Mouse (Mus musculus) heart, embryonic 14.5 days (tissue): ENCODE measurements at regions not wholly inside any gene's neighbourhood (a gene's known extent, or its start where the extent isn't known, plus 50 kb on each side); places are given as distances from the start of the nearest gene placed in this dataset.
"Not testable (repeated sequence)": the region's sequence is repeated elsewhere in the genome, so short reads cannot be mapped to it uniquely, and the experiment has no call there.

ENCODE experiments used
- ATAC-seq: fragments of 200-750 bp; cut with Nextera tagmentation; 2 replicates; pipeline ENCODE4 v1.8.0; 2017; ENCODE audit warnings: low read depth, moderate TSS enrichment; ENCODE audit not compliant: insufficient number of reproducible peaks, insufficient read depth, low FRiP score
- H3K27ac ChIP-seq, 2 experiments: fragments of 200-500 bp in 1 of 2; fragments of 300-500 bp in 1 of 2; sonication (generic) in 1 of 2; replicated peaks in 1 of 2; 2 replicates each; pipeline ENCODE4 v1.5.1; 2012 to 2014; ENCODE audit warnings: low read depth in 2 of 2, low read length in 2 of 2, control low read depth in 1 of 2, mild to moderate bottlenecking in 1 of 2, mixed read lengths in 1 of 2; ENCODE audit not compliant: control insufficient read depth in 1 of 2, insufficient read depth in 1 of 2
- H3K27me3 ChIP-seq: fragments of 300-500 bp; sonication (generic); 2 replicates; pipeline ENCODE4 v1.6.1; 2014; ENCODE audit warnings: mild to moderate bottlenecking, low read length, control low read depth; ENCODE audit not compliant: control insufficient read depth, insufficient read depth
- H3K36me3 ChIP-seq: fragments of 300-500 bp; sonication (generic); 2 replicates; pipeline ENCODE4 v1.6.1; 2014; ENCODE audit warnings: mild to moderate bottlenecking, control low read depth, low read length, mixed read lengths; ENCODE audit not compliant: control insufficient read depth, insufficient read depth
- H3K4me1 ChIP-seq, 2 experiments: fragments of 200-500 bp in 1 of 2; fragments of 300-500 bp in 1 of 2; sonication (generic) in 1 of 2; 2 replicates each; pipeline ENCODE4 v1.6.1; 2012 to 2014; ENCODE audit warnings: low read length in 2 of 2, control low read depth in 1 of 2, mixed read lengths in 1 of 2; ENCODE audit not compliant: control insufficient read depth in 2 of 2, insufficient read depth in 2 of 2
- H3K4me2 ChIP-seq: fragments of 300-500 bp; sonication (generic); 2 replicates; pipeline ENCODE4 v1.6.1; 2014; ENCODE audit warnings: mild to moderate bottlenecking, low read length
- H3K4me3 ChIP-seq, 2 experiments: fragments of 200-500 bp in 1 of 2; fragments of 300-500 bp in 1 of 2; sonication (generic) in 1 of 2; 2 replicates each; pipeline ENCODE4 v1.5.1; 2012 to 2014; ENCODE audit warnings: low read length in 2 of 2, mild to moderate bottlenecking in 2 of 2, control low read depth in 1 of 2, low read depth in 1 of 2, moderate library complexity in 1 of 2; ENCODE audit not compliant: control insufficient read depth in 1 of 2, insufficient read depth in 1 of 2
- H3K9ac ChIP-seq: fragments of 300-500 bp; sonication (generic); 2 replicates; pipeline ENCODE4 v1.6.1; 2014; ENCODE audit warnings: mild to moderate bottlenecking, low read length
- H3K9me3 ChIP-seq: fragments of 300-500 bp; sonication (generic); 2 replicates; pipeline ENCODE4 v1.6.1; 2016; ENCODE audit warnings: low read length, control low read depth; ENCODE audit not compliant: control insufficient read depth
- WGBS: fragments of 180-500 bp; shearing (Covaris S2); extraction: QIAGEN DNeasy Blood & Tissue Kit; methylation state at CpG from one replicate; pipeline ENCODE4 v1.1.7; 2014; 5-methylcytosine and 5-hydroxymethylcytosine counted together

DNA sequence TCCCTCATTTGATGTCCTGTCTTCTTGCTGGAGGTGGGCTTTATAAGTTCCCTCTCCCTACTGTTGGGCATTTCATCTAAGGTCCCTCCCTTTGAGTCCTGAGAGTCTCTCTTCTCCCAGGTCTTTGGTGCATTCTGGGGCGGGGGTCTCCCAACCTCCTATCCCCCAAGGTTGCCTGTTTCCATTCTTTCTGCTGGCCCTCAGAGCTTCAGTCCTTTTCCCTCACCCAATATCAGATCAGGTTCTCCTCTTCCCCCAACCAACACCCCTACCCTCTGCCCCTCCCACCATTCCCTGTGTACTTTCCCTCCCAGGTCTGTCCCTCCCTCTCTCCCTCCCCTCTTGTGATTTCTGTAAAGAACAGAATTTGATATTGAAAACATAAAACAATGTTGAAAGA lies 297.9 kb downstream of the Med10 start:
- not testable (repeated sequence) for H3K9me3 ChIP-seq, H3K4me1 ChIP-seq, H3K27me3 ChIP-seq, H3K9ac ChIP-seq, H3K27ac ChIP-seq, ATAC-seq, H3K4me2 ChIP-seq, H3K36me3 ChIP-seq, H3K4me3 ChIP-seq
- 55% methylated on average over 1 of the region's 1 CpGs for WGBS

DNA sequence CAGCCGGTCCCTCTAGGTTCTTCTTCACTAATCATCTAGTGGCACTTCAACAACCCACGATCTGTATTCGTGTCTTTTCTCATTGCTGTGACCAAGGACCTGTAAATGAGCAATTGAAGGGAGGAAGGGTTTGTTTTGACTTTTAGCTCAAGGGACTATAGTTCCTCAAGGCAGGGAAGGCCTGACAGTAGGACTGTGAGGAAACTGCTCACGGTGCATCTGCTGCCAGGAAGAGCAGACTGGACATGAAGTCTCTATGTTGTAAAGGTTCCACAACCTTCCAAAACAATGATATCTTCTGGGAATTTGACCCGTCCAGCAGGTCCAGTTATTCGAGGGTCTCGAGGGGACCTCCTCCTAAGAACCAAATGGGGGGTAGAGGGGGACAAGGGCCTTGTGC lies 300.8 kb downstream of the Med10 start:
- Histone ChIP-seq H3K27me3 (no peaks in the 10 kb centered on the region), H3K4me1 (no peaks in the 10 kb centered on the region), H3K4me3 (no peak overlapping the region), H3K27ac (no peak overlapping the region), H3K4me2 (no peak overlapping the region), H3K36me3 (no peaks in the 10 kb centered on the region), H3K9me3 (no peaks in the 10 kb centered on the region), H3K9ac (no peak overlapping the region)
- WGBS: 70% methylated on average over 7 of the region's 7 CpGs
- ATAC-seq: no peak

- not testable (repeated sequence) for H3K4me1 ChIP-seq, H3K4me3 ChIP-seq, H3K9ac ChIP-seq, H3K27me3 ChIP-seq, H3K36me3 ChIP-seq, ATAC-seq, H3K27ac ChIP-seq, H3K4me2 ChIP-seq, H3K9me3 ChIP-seq
- 66% methylated on average over 10 of the region's 10 CpGs for WGBS
Measured at GRCm38 (mm10) chr13:70103491-70103890, 301.3 kb downstream of the Med10 start.

- H3K4me2 ChIP-seq: no peak overlapping the region
- no peak overlapping the region for H3K27ac ChIP-seq
- no peaks in the 10 kb centered on the region for H3K36me3 ChIP-seq
- ATAC-seq: no peak
- no peaks in the 10 kb centered on the region for H3K9me3 ChIP-seq
- 89% methylated on average over 4 of the region's 4 CpGs for WGBS
- H3K4me3 ChIP-seq: no peak overlapping the region
- H3K9ac ChIP-seq: no peak overlapping the region
- no peaks in the 10 kb centered on the region for H3K4me1 ChIP-seq
- H3K27me3 ChIP-seq: no peaks in the 10 kb centered on the region
Measured at GRCm38 (mm10) chr13:70103903-70104302, 301.7 kb downstream of the Med10 start.

DNA sequence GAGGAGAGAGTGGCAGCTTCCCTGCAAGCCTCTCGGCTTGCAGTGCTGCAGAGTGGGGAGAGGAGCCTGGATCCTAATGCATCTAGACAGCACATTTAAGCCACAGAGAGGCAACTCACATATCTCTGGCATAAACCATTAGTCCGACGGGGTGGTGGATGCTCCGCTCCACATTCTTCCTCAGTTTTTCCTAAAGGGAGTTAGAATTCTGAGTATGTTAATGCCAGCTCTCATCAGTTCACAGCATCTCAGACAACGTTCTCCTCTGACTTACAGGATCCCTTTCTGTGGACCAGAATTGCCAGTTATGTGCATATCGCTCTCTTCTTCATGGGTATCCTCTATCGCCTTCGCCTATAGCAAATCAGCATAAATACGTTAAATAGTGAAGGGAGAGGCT lies 313.4 kb downstream of the Med10 start:
- Histone ChIP-seq H3K36me3 (no peaks in the 10 kb centered on the region), H3K27ac (no peak overlapping the region), H3K9ac (no peak overlapping the region), H3K27me3 (no peaks in the 10 kb centered on the region), H3K4me2 (no peak overlapping the region), H3K9me3 (no peaks in the 10 kb centered on the region), H3K4me3 (no peak overlapping the region), H3K4me1 (peaks cover 0 to 2% of the 10 kb centered on the region in 2 experiments; a peak in 1 of 4 replicates)
- ATAC-seq: no peak
- 79% methylated on average over 9 of the region's 9 CpGs for WGBS

GRCm38 (mm10) chr13:70124860-70125545 lies 322.8 kb downstream of the Med10 start:
- Histone ChIP-seq H3K4me3 (no peak overlapping the region), H3K36me3 (no peaks in the 10 kb centered on the region), H3K27me3 (no peaks in the 10 kb centered on the region), H3K9ac (no peak overlapping the region), H3K4me1 (no peaks in the 10 kb centered on the region), H3K4me2 (no peak overlapping the region), H3K9me3 (no peaks in the 10 kb centered on the region), H3K27ac (no peak overlapping the region)
- ATAC-seq: no peak
- 31% methylated on average over 9 of the region's 9 CpGs for WGBS

- H3K36me3 ChIP-seq: no peaks in the 10 kb centered on the region
- ATAC-seq: no peak
- H3K4me1 ChIP-seq: no peaks in the 10 kb centered on the region
- no peak overlapping the region for H3K9ac ChIP-seq
- no peak overlapping the region for H3K4me3 ChIP-seq
- H3K27ac ChIP-seq: no peak overlapping the region
- H3K27me3 ChIP-seq: no peaks in the 10 kb centered on the region
- no peak overlapping the region for H3K4me2 ChIP-seq
- 75% methylated on average over 4 of the region's 4 CpGs for WGBS
- no peaks in the 10 kb centered on the region for H3K9me3 ChIP-seq
Measured at GRCm38 (mm10) chr13:70127310-70127709, 325.1 kb downstream of the Med10 start.

- ATAC-seq: no peak
- Histone ChIP-seq H3K4me2 (no peak overlapping the region), H3K27me3 (no peaks in the 10 kb centered on the region), H3K4me3 (no peak overlapping the region), H3K27ac (no peak overlapping the region), H3K36me3 (no peaks in the 10 kb centered on the region), H3K9ac (no peak overlapping the region), H3K9me3 (no peaks in the 10 kb centered on the region), H3K4me1 (no peaks in the 10 kb centered on the region)
- WGBS: 84% methylated on average over 8 of the region's 8 CpGs
Measured at GRCm38 (mm10) chr13:70134544-70134943, 332.3 kb downstream of the Med10 start.
